Mouse (Mus musculus): ENCODE data around the gene Trmt112.

GRCm38 (mm10) chr19:6875834-6876233, 33.7 kb upstream of the Trmt112 start:
- no peak for TF ChIP-seq CTCF (conservative IDR thresholded peaks at IDR 0.05; ENCODE audit: insufficient read depth, insufficient read length, low read depth, low read length)
- TF ChIP-seq POLR2A (IDR thresholded peaks at IDR 0.05; ENCODE audit: low read depth, low read length) = no peak

Data from kidney, adult 2 months (tissue).